Mouse (Mus musculus): ENCODE measurements at regions not wholly inside any gene's neighbourhood (a gene's known extent, or its start where the extent isn't known, plus 50 kb on each side); places are given as distances from the start of the nearest gene placed in this dataset.
A peak's percentile ranks its signal among the peaks of the same experiment; 100 is the strongest.

GRCm38 (mm10) chr10:8071858-8072257 lies 115.8 kb upstream of the Tab2 start:
- DNase-seq = no peak

GRCm38 (mm10) chr10:8070472-8070871 lies 114.4 kb upstream of the Tab2 start:
- DNase-seq = no peak

GRCm38 (mm10) chr10:8066926-8067325 lies 110.9 kb upstream of the Tab2 start:
- no peak for DNase-seq

- peak in 1 of 2 experiments; percentile 37 for DNase-seq
Measured at GRCm38 (mm10) chr10:8065746-8066145, 109.7 kb upstream of the Tab2 start.

GRCm38 (mm10) chr10:8064281-8064680 lies 108.3 kb upstream of the Tab2 start:
- DNase-seq = no peak

GRCm38 (mm10) chr10:8063458-8064090 lies 107.5 kb upstream of the Tab2 start:
- peak; percentile 42 to 61 for DNase-seq

- DNase-seq = no peak
Measured at GRCm38 (mm10) chr10:8060987-8061386, 105.0 kb upstream of the Tab2 start.

GRCm38 (mm10) chr10:8059769-8060168 lies 103.7 kb upstream of the Tab2 start:
- no peak for DNase-seq

- DNase-seq = no peak
Measured at GRCm38 (mm10) chr10:8057855-8058254, 101.8 kb upstream of the Tab2 start.

- no peak for DNase-seq
Measured at GRCm38 (mm10) chr10:8055293-8055692, 99.3 kb upstream of the Tab2 start.

- DNase-seq = no peak
Measured at GRCm38 (mm10) chr10:8043416-8044163, 87.6 kb upstream of the Tab2 start.

- no peak for DNase-seq
Measured at GRCm38 (mm10) chr10:8042306-8042705, 86.3 kb upstream of the Tab2 start.

GRCm38 (mm10) chr10:8041790-8042189 lies 85.8 kb upstream of the Tab2 start:
- DNase-seq = no peak

GRCm38 (mm10) chr10:8037986-8038631 lies 82.1 kb upstream of the Tab2 start:
- no peak for DNase-seq

- no peak for DNase-seq
Measured at GRCm38 (mm10) chr10:8036293-8036692, 80.3 kb upstream of the Tab2 start.

GRCm38 (mm10) chr10:8035310-8035709 lies 79.3 kb upstream of the Tab2 start:
- DNase-seq = no peak

GRCm38 (mm10) chr10:8032203-8032602 lies 76.2 kb upstream of the Tab2 start:
- no peak for DNase-seq

- DNase-seq = peak; percentile 43 to 56
Measured at GRCm38 (mm10) chr10:8028840-8029239, 72.8 kb upstream of the Tab2 start.

GRCm38 (mm10) chr10:8027023-8027422 lies 71.0 kb upstream of the Tab2 start:
- no peak for DNase-seq

- DNase-seq = no peak
Measured at GRCm38 (mm10) chr10:8023741-8024140, 67.7 kb upstream of the Tab2 start.

- peak; percentile 22 to 46 for DNase-seq
Measured at GRCm38 (mm10) chr10:8021971-8022370, 65.9 kb upstream of the Tab2 start.

- no peak for DNase-seq
Measured at GRCm38 (mm10) chr10:8020916-8021705, 65.1 kb upstream of the Tab2 start.

GRCm38 (mm10) chr10:8020113-8020512 lies 64.1 kb upstream of the Tab2 start:
- no peak for DNase-seq
